Mouse (Mus musculus): ENCODE results near the gene Best2. TPM values are rescaled to one million over a fixed set of nuclear protein-coding genes. Genes with fewer than 3 reads are reported as not detected.
A peak's percentile ranks its signal among the peaks of the same experiment; 100 is the strongest.

The Best2 gene
- polyA plus RNA-seq, 2 experiments, result not detected

DNA sequence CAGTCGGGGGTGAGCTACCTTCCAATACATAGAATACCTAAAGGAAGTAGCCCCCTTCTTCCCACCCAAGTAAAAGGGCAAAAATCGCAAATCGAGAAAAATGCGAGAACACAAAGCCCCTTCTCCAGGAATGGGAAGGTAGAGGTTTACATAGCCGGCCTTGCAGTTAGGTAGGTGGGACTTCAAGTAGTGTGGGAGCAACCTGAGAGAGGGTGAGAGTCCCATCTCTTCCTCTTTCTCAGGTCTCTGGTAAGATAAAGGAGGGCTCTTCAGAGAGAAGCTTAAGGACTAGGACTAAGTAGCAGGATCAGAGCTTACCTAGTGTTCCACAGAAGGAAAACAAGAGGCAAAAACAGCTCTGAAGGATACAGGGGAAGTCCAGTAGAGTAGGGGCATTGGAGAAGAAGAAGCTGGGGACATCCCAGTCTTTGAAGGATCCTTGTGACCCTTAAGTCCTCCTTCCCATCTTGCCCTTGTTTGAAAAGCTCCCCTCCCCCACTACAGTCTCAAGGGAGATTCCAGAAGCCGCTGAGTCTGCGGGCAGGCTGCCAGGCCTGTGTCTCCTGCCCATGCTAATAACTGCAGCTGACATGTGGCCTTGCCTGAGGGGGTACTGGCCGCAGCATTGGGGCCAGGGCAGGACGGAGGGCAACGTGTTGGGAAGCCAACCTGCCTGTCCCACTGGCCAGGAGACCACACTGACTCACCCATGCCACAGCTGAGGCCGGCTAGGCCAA is 33.5 kb downstream of the Best2 start:
- WGBS (ENCODE audit: insufficient replicate concordance), result 51% methylated on average over 11 of the region's 11 CpGs
- Histone ChIP-seq H3K9ac (replicated peaks) (peak overlapping the region; percentile 64; the same call in 1 of the 2 replicates), H3K27me3 (ENCODE audit: control insufficient read depth, insufficient read depth, low read length) (no peaks in the 10 kb centered on the region), H3K27ac (peak overlapping the region; percentile 15), H3K4me2 (ENCODE audit: low read depth) (peak overlapping the region; percentile 95), H3K4me1 (replicated peaks; ENCODE audit: control insufficient read depth in 2 of 2, insufficient read depth in 2 of 2, low read length in 1 of 2) (peaks cover 37 to 45% of the 10 kb centered on the region in 2 experiments), H3K9me3 (ENCODE audit: control insufficient read depth, low read length) (no peaks in the 10 kb centered on the region), H3K4me3 (ENCODE audit: insufficient read depth in 1 of 2, low read depth in 2 of 2, low read length in 2 of 2) (peak overlapping the region in 1 of 2 experiments; percentile 89; a peak in 1 of 4 replicates), H3K36me3 (replicated peaks; ENCODE audit: control insufficient read depth, insufficient read depth, low read depth) (no peaks in the 10 kb centered on the region)
- ATAC-seq (ENCODE audit: insufficient read depth) (no peak), DNase-seq (ENCODE audit: low read depth in 3 of 3, low spot score in 3 of 3) (no peak)
- TF ChIP-seq EP300 (IDR thresholded peaks at IDR 0.05; ENCODE audit: low read depth) (no peak), CTCF (IDR thresholded peaks at IDR 0.05; ENCODE audit: low read depth) (no peak)

DNA sequence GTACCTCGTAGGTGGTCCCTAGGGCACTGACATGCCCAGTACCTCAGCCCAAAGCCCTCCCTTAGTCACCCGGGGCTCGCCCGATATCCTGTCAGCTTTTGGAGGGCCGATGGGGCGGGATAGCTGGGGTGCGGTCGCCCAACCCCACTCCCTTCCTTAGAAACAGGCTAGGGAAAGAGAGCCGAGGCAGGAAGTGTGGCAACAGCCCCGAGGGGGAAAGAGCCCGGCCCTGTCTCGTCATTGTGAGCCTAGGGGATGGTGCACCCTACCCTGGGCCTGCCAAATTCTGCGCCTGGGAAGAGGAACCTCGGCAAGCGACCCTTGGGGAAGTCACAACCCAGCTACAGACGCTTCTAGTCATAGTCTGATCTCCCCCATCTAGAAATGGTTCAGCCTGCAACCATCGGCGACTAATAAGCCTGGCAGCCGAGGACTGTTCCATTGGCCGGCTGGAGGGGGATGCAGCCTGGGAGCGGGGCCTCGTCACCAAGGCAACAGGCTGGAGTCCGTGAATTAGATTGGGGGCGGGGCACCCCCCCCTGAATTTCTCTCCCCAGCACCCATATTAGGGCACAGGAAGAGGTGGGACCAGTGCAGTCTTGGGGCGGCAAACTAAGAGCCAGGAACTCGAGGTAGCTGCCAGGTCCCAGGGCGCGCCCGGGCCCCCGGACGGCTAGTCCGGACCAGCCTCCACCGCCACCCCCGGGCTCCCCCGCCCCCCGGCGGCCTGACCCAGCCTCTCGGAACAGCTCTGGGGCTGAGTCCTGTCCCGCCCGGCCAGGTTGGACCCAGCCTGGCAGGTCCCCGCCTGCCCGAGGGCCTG is 34.5 kb downstream of the Best2 start:
- H3K9ac ChIP-seq (replicated peaks), result peak overlapping the region; percentile 64
- H3K4me3 ChIP-seq (ENCODE audit: insufficient read depth in 1 of 2, low read depth in 2 of 2, low read length in 2 of 2), result peak overlapping the region; percentile 52 to 89
- H3K4me1 ChIP-seq (replicated peaks; ENCODE audit: control insufficient read depth in 2 of 2, insufficient read depth in 2 of 2, low read length in 1 of 2), result peaks cover 36 to 41% of the 10 kb centered on the region in 2 experiments
- 3% methylated on average over 42 of the region's 42 CpGs for WGBS (ENCODE audit: insufficient replicate concordance)
- no peaks in the 10 kb centered on the region for H3K9me3 ChIP-seq (ENCODE audit: control insufficient read depth, low read length)
- TF ChIP-seq CTCF (IDR thresholded peaks at IDR 0.05; ENCODE audit: low read depth), result no peak
- 0 out of 2 replicates have a peak, but pooled peaks have one; percentile 24 for TF ChIP-seq EP300 (IDR thresholded peaks at IDR 0.05; ENCODE audit: low read depth)
- no peaks in the 10 kb centered on the region for H3K27me3 ChIP-seq (ENCODE audit: control insufficient read depth, insufficient read depth, low read length)
- ATAC-seq (ENCODE audit: insufficient read depth) (peak; percentile 44), DNase-seq (ENCODE audit: low read depth in 3 of 3, low spot score in 3 of 3) (peak; percentile 82 to 90 (median 84))
- peak overlapping the region; percentile 64 for H3K27ac ChIP-seq
- H3K4me2 ChIP-seq (ENCODE audit: low read depth), result peak overlapping the region; percentile 95
- H3K36me3 ChIP-seq (replicated peaks; ENCODE audit: control insufficient read depth, insufficient read depth, low read depth), result peaks cover 1% of the 10 kb centered on the region

DNA sequence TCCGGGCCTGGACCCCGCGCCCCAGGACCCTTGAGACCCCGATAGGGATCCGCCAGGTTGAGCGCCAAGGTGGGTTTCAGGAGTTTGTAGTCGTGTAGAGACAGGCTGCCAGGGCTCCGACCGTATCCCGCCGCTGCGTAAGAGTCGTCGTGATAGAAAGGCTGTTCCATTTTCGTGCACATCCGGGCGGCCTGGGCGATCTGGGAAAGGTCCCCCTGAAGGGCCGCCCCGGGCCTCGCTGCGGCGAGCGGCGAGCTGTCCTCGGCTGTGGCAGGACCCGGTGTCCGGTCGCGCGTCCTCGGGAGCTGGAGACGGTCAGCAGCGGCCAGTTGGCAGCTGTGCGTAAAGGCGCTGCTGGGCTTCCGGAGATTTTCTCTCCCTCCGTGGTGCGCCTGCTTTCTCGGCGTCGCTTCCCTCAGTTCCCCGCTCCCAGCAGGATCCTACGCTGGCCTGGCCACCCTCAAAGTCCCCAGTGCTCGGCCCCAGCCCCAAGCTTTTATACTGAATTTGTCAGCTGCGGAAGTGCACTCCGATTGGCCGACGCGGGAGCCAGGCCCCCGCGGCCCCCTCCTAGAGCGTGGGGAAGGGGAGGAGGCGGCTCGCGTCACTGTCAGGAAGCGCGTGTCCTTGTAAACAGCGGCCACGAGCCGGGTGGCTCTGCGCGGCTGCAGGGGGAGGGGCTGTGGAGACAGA is 35.9 kb downstream of the Best2 start, which contains the start of gene Junb:
Gene Junb (minus strand): TSS at position 471 of the 693 bp plus-strand sequence.
- Histone ChIP-seq H3K4me1 (replicated peaks; ENCODE audit: control insufficient read depth in 2 of 2, insufficient read depth in 2 of 2, low read length in 1 of 2) (peaks cover 38 to 42% of the 10 kb centered on the region in 2 experiments), H3K4me3 (ENCODE audit: insufficient read depth in 1 of 2, low read depth in 2 of 2, low read length in 2 of 2) (peak within 1 kb of the TSS; percentile 72 to 89), H3K4me2 (ENCODE audit: low read depth) (peak within 1 kb of the TSS; percentile 95), H3K27me3 (ENCODE audit: control insufficient read depth, insufficient read depth, low read length) (no peaks in the 10 kb centered on the region), H3K9ac (replicated peaks) (peak within 1 kb of the TSS; percentile 80), H3K27ac (peak within 1 kb of the TSS; percentile 68), H3K9me3 (ENCODE audit: control insufficient read depth, low read length) (no peaks in the 10 kb centered on the region), H3K36me3 (replicated peaks; ENCODE audit: control insufficient read depth, insufficient read depth, low read depth) (peaks cover 15% of the 10 kb centered on the region)
- WGBS (ENCODE audit: insufficient replicate concordance), result under 1% methylated on average over 61 of the region's 63 CpGs
- TF ChIP-seq EP300 (IDR thresholded peaks at IDR 0.05; ENCODE audit: low read depth) (no peak), CTCF (IDR thresholded peaks at IDR 0.05; ENCODE audit: low read depth) (no peak)
- DNase-seq (ENCODE audit: low read depth in 3 of 3, low spot score in 3 of 3) (peak in 1 of 3 experiments; percentile 85), ATAC-seq (ENCODE audit: insufficient read depth) (peak; percentile 26)

DNA sequence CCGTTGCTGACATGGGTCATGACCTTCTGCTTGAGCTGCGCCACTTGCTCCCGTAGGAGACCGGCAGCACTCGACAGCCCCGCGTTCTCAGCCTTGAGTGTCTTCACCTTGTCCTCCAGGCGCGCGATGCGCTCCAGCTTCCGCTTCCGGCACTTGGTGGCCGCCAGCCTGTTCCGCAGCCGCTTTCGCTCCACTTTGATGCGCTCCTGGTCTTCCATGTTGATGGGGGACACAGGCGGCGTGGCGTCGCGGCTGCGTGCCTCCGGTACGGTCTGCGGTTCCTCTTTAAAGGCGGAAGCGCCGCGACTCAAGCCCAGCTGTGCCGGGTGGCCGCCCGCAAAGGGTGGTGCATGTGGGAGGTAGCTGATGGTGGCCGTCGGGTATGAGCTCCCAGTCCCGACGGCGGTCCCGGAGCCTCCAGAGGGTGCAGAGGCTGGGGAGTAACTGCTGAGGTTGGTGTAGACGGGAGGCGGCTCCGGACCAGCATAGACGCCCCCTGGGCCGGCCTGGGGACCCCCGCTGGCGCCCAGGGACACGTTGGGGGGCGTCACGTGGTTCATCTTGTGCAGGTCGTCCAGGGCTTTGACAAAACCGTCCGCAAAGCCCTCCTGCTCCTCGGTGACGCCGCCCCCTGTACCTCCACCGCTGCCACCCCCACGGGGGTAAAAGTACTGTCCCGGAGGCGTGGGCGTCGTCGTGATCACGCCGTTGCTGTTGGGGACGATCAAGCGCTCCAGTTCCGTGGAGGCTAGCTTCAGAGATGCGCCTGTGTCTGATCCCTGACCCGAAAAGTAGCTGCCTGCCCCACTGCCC is 36.7 kb downstream of the Best2 start:
- peaks cover 23% of the 10 kb centered on the region for H3K36me3 ChIP-seq (replicated peaks; ENCODE audit: control insufficient read depth, insufficient read depth, low read depth)
- H3K9me3 ChIP-seq (ENCODE audit: control insufficient read depth, low read length), result no peaks in the 10 kb centered on the region
- peak overlapping the region; percentile 72 to 89 for H3K4me3 ChIP-seq (ENCODE audit: insufficient read depth in 1 of 2, low read depth in 2 of 2, low read length in 2 of 2)
- H3K4me1 ChIP-seq (replicated peaks; ENCODE audit: control insufficient read depth in 2 of 2, insufficient read depth in 2 of 2, low read length in 1 of 2), result peaks cover 45 to 46% of the 10 kb centered on the region in 2 experiments
- H3K27ac ChIP-seq, result peak overlapping the region; percentile 68
- peak overlapping the region; percentile 95 for H3K4me2 ChIP-seq (ENCODE audit: low read depth)
- no peaks in the 10 kb centered on the region for H3K27me3 ChIP-seq (ENCODE audit: control insufficient read depth, insufficient read depth, low read length)
- no peak for ATAC-seq (ENCODE audit: insufficient read depth)
- DNase-seq (ENCODE audit: low read depth in 3 of 3, low spot score in 3 of 3), result no peak
- under 1% methylated on average over 70 of the region's 70 CpGs for WGBS (ENCODE audit: insufficient replicate concordance)
- H3K9ac ChIP-seq (replicated peaks), result peak overlapping the region; percentile 80
- TF ChIP-seq CTCF (IDR thresholded peaks at IDR 0.05; ENCODE audit: low read depth), result no peak
- TF ChIP-seq EP300 (IDR thresholded peaks at IDR 0.05; ENCODE audit: low read depth), result no peak

Measured in liver, embryonic 14.5 days (tissue).